Mouse (Mus musculus): ENCODE results near the gene Cox5a.
A peak's percentile ranks its signal among the peaks of the same experiment; 100 is the strongest.

Gene Cox5a

DNA sequence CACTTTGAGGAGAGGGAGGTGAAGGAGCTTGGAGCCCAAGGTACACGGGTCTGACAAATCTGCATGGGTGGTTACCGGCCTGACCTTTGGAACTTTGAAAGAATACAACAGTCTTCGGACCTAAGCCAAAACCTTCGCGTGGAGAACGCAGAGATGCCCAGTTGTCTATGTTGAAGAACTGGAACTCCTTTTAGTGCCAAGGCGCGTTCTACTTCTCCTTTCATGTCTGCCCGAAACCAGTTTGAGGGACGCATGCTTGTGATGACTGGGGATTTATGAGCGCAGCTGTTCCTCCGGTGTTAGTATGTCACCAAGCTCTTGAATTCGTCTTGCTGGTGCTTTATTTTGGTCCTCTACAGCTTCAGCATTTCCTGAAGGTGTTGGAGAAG lies 40.6 kb downstream of the Cox5a start:
- DNase-seq (ENCODE audit: low spot score in 2 of 2), result no peak

GRCm38 (mm10) chr9:57562896-57563372 lies 41.9 kb downstream of the Cox5a start:
- no peak for DNase-seq (ENCODE audit: low spot score in 2 of 2)

GRCm38 (mm10) chr9:57564609-57565008 lies 43.5 kb downstream of the Cox5a start:
- no peak for DNase-seq (ENCODE audit: low spot score in 2 of 2)

DNA sequence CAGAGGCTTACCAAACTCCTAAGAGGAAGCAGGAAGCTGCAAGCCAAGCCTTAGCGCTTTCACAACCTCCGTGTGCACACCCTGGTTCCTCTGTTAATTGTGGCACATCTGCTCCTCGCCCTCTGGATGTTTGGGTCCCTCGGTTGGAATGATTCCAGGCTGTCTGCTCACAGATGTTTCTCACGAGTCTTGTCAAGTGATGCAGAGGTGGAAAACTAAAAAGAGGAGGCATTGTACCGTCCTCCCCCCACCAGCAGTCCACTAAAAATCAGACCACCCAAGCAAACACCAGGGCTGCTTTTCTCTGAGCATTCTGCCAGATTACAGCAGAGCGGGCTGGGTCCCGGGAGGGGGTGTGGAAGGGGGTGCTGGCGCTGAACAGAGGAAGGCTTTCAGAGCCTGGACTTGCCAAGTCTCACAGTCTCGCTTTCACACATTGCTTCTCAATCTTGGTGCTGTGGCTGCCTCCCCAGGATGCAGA lies 44.7 kb downstream of the Cox5a start:
- DNase-seq (ENCODE audit: low spot score in 2 of 2), result peak in 1 of 2 experiments; percentile 72

- DNase-seq (ENCODE audit: low spot score in 2 of 2), result no peak
Measured at GRCm38 (mm10) chr9:57566846-57567245, 45.8 kb downstream of the Cox5a start.

DNA sequence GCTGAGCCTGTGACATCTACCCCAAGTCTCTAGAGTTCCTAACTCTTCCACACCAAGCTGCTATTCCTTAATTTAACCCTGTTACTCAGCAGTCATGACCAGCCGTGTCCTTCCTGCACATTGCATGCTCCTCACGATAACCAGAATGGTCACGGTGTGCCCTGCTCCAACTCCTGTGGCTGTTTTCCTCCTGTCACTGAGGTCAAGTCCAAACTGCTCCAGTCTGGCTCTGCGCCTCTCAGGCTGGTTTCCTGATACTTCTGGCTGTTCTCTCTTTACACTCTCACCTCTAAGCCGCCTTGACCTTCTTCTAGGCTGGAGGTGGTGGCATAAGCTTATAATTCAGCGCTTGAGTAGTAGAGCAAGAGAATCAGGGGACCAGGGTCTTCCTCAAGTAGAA lies 47.4 kb downstream of the Cox5a start:
- no peak for DNase-seq (ENCODE audit: low spot score in 2 of 2)

- DNase-seq (ENCODE audit: low spot score in 2 of 2), result no peak
Measured at GRCm38 (mm10) chr9:57574397-57574796, 53.3 kb downstream of the Cox5a start.

DNA sequence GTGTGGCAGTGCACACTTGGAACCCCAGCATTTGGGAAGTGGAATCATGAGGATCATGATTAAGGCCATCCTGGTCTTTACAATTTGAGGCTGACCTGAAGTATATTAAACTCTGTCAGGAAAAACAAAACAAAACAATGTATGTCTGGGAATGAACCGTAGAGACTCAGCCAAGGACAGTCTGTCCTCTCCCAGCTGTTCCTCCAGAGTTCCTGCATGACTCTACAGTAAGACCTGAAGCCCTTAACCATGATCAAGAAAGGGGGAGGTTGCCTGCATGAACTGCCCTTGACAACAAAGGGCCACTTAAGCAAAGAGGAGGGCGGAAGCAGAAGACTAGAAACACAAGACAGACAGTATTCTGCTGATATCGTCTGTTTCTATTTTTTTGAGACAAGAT lies 54.5 kb downstream of the Cox5a start:
- DNase-seq (ENCODE audit: low spot score in 2 of 2), result no peak

- DNase-seq (ENCODE audit: low spot score in 2 of 2), result no peak
Measured at GRCm38 (mm10) chr9:57577144-57577849, 56.2 kb downstream of the Cox5a start.
